Mouse (Mus musculus) left cerebral cortex, adult 9 months (tissue): ENCODE measurements at regions not wholly inside any gene's neighbourhood (a gene's known extent, or its start where the extent isn't known, plus 50 kb on each side); places are given as distances from the start of the nearest gene placed in this dataset.

ENCODE experiments used
- DNase-seq, 2 experiments: peaks; one replicate each; pipeline ENCODE4 v3.0.0; 2022; ENCODE audit warnings: low spot score in 2 of 2

GRCm38 (mm10) chr10:8667244-8667643, 148.6 kb upstream of the Ust start:
- no peak for DNase-seq

GRCm38 (mm10) chr10:8658934-8659294, 140.3 kb upstream of the Ust start:
- no peak for DNase-seq

GRCm38 (mm10) chr10:8658024-8658933, 139.7 kb upstream of the Ust start:
- DNase-seq = no peak

- no peak for DNase-seq
Measured at GRCm38 (mm10) chr10:8657176-8658023, 138.8 kb upstream of the Ust start.

- peak in 1 of 2 experiments; percentile 20 for DNase-seq
Measured at GRCm38 (mm10) chr10:8653651-8654050, 135.0 kb upstream of the Ust start.

GRCm38 (mm10) chr10:8642266-8642665, 123.6 kb upstream of the Ust start:
- no peak for DNase-seq

GRCm38 (mm10) chr10:8624229-8624911, 105.7 kb upstream of the Ust start:
- DNase-seq = no peak

- no peak for DNase-seq
Measured at GRCm38 (mm10) chr10:8618676-8619075, 100.1 kb upstream of the Ust start.

- no peak for DNase-seq
Measured at GRCm38 (mm10) chr10:8615452-8616025, 96.9 kb upstream of the Ust start.

GRCm38 (mm10) chr10:8589871-8590533, 71.4 kb upstream of the Ust start:
- DNase-seq = peak; percentile 8 to 39

GRCm38 (mm10) chr10:8589106-8589505, 70.5 kb upstream of the Ust start:
- no peak for DNase-seq

GRCm38 (mm10) chr10:8584389-8584908, 65.8 kb upstream of the Ust start:
- no peak for DNase-seq

GRCm38 (mm10) chr10:8583552-8584388, 65.1 kb upstream of the Ust start:
- no peak for DNase-seq

- DNase-seq = no peak
Measured at GRCm38 (mm10) chr10:8580298-8580697, 61.7 kb upstream of the Ust start.

GRCm38 (mm10) chr10:8577642-8578356, 59.2 kb upstream of the Ust start:
- DNase-seq = peak in 1 of 2 experiments; percentile 19
